Mouse (Mus musculus) common myeloid progenitor, adult 5-6 weeks (primary cell): ENCODE measurements around the gene Ipo8. TPM values are rescaled to one million over a fixed set of nuclear protein-coding genes. Genes with fewer than 3 reads are reported as not detected.

ENCODE experiments used
- ATAC-seq: replicated peaks from 2 replicates; pipeline ENCODE4 v1.8.0; 2016; ENCODE audit warnings: low read depth, mild to moderate bottlenecking, moderate TSS enrichment, inconsistent platforms; ENCODE audit not compliant: poor library complexity, severe bottlenecking
- total RNA-seq: library from RNA; stranded (forward); fragments of 200-1000, 187-1606 nt; gene quantifications from 2 replicates; pipeline ENCODE4 v1.2.3, GENCODE M21; 2017

The Ipo8 gene
- total RNA-seq = 48.6 and 55.9 TPM in 2 replicates

GRCm38 (mm10) chr6:148830748-148831727 lies at the start of gene Ipo8:
Ipo8 (minus strand) TSS chr6:148831467.
- ATAC-seq = peak; percentile 97

- no peak for ATAC-seq
These were observed 42.6 kb upstream of the Ipo8 start for GRCm38 (mm10) chr6:148873911-148874310.

- no peak for ATAC-seq
These were observed 14.4 kb upstream of the Ipo8 start for GRCm38 (mm10) chr6:148845629-148846028.

GRCm38 (mm10) chr6:148841760-148842159 lies 10.5 kb upstream of the Ipo8 start:
- ATAC-seq = no peak

GRCm38 (mm10) chr6:148838460-148838859 lies 7.2 kb upstream of the Ipo8 start:
- ATAC-seq = no peak

- no peak for ATAC-seq
These were observed 458 bp upstream of the Ipo8 start for GRCm38 (mm10) chr6:148831728-148832121.

GRCm38 (mm10) chr6:148830355-148830747 lies 916 bp downstream of the Ipo8 start:
- ATAC-seq = no peak

GRCm38 (mm10) chr6:148826119-148826518 lies 5.1 kb downstream of the Ipo8 start:
- no peak for ATAC-seq

GRCm38 (mm10) chr6:148818624-148819343 lies 12.5 kb downstream of the Ipo8 start:
- no peak for ATAC-seq

GRCm38 (mm10) chr6:148816751-148817150 lies 14.5 kb downstream of the Ipo8 start:
- no peak for ATAC-seq

- no peak for ATAC-seq
These were observed 20.1 kb downstream of the Ipo8 start for GRCm38 (mm10) chr6:148811117-148811516.

GRCm38 (mm10) chr6:148799773-148800172 lies 31.5 kb downstream of the Ipo8 start:
- ATAC-seq = no peak

- ATAC-seq = no peak
These were observed 36.1 kb downstream of the Ipo8 start for GRCm38 (mm10) chr6:148795145-148795544.

- ATAC-seq = no peak
These were observed 42.1 kb downstream of the Ipo8 start for GRCm38 (mm10) chr6:148789010-148789673.

- ATAC-seq = no peak
These were observed 45.1 kb downstream of the Ipo8 start for GRCm38 (mm10) chr6:148786186-148786585.

GRCm38 (mm10) chr6:148784418-148784817 lies 46.8 kb downstream of the Ipo8 start:
- no peak for ATAC-seq

- no peak for ATAC-seq
These were observed 55.0 kb downstream of the Ipo8 start for GRCm38 (mm10) chr6:148776236-148776635.

GRCm38 (mm10) chr6:148771423-148771822 lies 59.8 kb downstream of the Ipo8 start:
- no peak for ATAC-seq

GRCm38 (mm10) chr6:148768419-148768818 lies 62.8 kb downstream of the Ipo8 start:
- no peak for ATAC-seq

- ATAC-seq = no peak
These were observed 64.0 kb downstream of the Ipo8 start for GRCm38 (mm10) chr6:148767228-148767627.
